Mouse (Mus musculus) adrenal gland (tissue): Measurements from ENCODE around the gene Kcnc1.

ENCODE experiments used
- intact Hi-C: fragments of 180-260 bp; cut with DNase I; formaldehyde crosslinking; loops from one replicate; pipeline ENCODE4 v1.15.1; 2025

Kcnc1 gene

DNA sequence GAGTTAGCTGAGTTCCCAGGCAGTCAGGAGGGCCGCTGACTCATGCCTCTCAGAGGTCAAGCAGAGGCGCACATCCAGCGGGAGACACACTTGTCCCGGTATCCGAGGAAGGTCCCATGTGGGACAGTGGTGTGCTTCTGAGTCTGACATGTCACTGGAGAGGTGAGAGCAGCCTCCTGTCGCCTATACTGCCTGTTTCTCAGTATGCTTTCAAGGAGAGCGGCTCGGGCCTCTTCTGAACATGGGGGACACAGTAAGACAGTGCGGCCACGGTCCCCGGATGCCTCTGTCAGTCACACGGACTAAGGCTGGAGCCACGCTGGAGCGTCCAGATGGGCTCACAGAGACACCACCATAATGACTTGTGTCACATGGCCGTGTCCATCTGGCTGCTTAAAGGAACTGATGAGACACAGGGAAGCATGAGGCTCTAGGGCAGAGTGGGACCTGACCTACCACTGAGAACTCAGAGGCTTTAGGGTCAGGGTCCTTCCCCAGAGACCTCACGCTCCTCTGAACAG lies 21.9 kb downstream of the Kcnc1 start:
- intact Hi-C loops = no loop called here

DNA sequence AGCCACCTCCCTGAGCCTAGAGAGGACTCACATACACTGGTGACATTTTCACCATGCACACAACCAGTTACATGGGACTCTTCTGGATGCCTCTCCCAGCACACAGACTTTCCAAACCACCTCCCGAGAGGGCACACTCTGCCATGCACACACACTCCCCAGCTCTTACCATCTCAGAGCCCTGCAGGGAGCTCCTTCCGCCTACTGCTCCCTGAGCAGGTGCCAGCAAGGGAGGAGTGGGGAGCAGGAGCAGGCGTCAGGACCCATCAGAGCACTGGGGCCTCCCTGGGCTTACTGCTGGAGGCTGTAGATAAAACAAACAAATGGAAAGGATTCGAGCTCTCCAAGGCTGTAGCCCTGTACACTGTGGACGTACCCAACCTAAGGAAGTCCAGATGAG lies 25.2 kb downstream of the Kcnc1 start:
- intact Hi-C loops = no loop called here

DNA sequence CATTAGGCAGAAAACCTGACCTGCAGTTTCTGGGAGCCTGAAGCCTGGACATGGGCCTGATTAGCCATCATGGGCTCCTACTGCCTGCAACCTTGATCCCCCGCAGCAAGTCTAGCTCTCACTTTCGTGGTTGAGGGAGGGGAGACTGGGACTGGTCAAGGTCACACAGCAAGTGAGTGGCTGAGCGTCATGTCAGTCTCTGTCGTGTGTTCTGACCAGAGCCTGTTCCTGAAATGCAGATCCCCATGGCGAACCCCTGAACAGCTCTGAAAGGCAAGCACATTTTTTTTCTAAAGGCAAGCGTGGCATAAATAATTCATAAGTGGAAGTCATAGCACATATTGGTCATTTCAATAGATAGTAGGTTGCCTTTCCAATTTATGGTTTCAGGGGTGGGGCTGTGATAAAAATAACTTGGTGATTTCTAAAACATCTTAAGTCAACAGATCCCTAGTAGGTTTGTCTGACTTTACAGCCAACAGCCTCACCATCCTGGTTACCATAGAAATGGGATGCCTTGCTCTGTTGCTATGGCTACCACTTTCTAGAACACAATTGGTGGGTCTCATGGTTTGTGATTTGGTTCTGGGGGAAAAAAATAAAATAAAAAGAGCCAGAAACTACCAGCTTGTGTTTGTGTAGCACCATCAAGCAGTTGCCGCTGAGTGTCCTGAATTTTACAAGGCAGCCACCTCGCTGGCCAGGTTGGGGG lies 25.9 kb downstream of the Kcnc1 start:
- intact Hi-C loops = no loop called here

DNA sequence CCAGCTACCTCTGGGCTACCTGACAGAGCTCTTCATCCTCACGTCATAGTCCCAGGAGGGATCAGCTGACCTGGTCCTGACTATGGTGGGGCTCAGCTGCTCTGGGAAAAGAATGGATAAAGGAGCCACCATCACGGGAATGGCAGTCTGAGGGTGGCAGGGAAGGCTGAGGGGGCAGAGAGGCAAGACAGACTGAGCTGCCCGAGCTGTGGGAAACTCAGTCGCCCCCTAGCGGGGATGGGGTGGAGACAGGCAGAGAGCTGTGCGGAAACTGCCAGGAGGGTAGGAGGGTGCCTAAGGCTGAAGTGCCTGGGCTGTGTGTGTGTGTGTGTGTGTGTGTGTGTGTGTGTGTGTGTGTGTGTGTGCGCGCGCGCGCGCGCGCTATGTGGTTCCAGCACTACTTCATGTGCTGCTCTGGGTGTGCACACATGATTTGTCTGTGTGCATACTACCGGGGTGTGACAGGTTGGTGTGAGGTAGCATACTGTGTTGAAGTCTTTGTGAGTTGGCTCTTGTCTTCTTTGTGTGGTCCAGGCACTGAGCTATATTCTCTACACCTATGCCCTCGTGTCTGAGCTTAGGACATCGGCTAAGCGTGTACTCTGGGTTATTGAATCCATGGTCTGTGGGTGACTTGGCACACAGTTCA lies 26.6 kb downstream of the Kcnc1 start:
- intact Hi-C loops = no loop called here

DNA sequence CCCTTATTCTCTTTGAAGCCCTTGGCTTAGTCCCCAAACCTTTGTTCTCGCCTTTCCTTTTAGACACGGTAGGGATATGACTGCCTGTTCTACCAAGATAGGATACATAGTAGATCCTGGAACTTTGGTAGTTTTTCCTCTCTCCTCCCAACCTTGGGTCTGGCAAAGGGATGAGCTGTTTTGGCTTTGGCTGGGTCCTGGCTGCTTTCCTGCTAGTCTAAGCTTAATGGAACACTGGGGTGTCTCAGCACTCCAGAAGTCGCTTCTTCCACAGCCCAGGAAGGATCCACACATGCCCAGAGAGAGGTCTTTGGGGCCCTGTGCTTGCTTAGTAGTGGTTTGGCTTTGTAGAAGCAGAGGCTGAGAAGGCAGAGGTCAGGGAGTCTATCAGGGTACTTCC lies 27.7 kb downstream of the Kcnc1 start:
- intact Hi-C loops = no loop called here

DNA sequence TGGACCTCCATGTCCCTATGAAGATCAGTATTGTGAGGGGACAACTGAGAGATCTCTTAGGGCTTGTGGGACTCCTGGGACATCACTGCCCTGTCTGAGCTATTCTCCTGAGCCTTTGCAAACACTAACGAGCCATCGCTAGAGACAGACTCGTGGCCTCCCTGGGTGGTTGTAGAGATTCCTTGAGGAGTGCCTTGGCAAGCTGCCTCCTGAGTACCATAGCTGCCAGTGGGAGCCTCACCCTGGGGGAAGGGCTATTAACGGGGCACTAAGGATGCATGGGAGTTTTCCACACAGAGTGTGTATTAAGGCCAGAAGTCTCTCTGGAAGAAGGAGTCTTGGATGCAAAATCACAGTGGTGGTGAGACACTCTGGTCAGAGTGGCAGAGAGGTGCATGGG lies 28.7 kb downstream of the Kcnc1 start:
- intact Hi-C loops = no loop called here

DNA sequence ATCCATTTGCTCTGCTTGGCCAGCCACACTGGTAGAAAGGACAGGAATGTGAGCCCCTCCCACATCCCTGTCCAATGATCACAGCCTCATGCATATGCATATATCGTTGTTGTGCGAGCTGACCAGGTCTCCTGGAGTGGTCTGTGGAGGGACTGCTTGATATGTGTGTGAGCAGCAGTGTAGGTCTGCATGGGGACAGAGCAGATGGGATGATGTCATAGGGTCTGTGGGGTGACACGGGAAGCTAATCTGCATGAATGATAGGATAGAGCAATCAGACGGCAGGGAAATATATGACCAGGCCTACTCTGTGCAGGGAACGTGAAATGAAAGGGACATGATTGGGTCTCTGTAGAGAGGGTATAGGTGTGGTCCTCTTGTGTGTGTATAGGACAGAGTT lies 37.6 kb downstream of the Kcnc1 start:
- intact Hi-C loops = no loop called here

DNA sequence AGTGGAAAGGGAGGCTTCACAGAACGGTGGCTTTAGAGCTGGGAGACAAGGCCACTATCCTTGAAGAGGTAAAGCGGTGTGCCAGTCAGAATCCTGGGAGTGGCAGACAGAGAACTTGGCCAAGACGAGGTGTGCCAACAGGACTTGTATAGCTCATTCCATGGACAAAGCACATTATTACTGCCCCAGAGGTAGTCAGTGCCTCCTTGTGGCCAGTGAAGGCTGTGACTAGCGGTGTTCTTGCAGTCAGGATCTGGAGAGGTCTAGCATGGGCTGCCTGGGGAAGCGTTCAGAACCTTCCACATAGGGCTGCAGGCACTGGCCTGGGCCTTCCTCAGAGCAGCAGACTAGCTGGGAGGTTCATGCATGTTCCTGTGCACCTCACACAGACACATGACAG lies 39.5 kb downstream of the Kcnc1 start:
- intact Hi-C loops = no loop called here

DNA sequence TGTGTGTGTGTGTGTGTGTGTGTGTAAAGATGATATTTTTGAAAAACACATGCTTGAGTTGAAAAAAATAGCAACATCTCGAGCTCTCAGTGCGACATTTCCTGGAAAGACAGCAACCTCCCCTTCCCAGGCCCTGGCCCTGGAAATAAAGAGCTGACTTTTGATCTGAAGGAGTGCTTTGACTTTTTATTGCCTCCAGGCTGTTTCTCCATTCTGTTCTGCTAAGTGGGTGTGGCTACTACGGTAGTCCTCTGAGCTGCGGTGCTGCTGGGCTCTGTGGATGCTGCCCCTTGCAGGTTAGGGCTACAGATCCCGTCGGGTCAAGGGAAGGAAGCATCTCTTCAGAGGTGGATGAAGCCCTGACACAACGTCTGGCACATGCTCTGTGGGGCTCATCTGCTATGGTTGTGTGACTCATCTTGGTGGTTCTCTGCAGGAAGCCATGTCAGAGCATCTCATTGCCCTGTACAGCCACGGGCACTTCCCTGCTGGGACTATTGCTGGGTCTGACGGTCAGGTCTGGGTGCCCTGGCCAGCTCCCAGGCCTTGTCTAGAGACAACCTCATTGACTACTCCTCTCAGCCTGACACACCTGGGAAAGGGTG lies 42.3 kb downstream of the Kcnc1 start:
- intact Hi-C loops = no loop called here

DNA sequence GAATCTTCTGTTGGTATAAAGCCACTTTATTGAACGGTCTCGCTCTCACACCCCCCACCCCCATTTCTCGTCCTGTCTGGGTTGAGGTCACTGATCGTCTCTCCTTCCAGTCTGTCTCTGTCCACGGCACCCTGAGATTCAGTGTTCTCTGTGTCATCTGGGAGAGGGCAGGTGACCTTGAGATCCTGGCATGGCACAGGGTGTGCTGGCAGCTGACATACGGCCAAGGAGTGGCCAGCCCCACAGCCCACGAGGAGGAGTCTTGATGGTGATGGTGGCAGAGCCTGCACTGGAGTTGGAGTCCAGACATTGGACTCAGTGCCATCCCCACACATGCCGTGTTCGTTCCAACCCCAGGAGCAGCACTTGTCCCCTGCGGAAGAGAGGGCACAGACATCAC lies 46.9 kb downstream of the Kcnc1 start:
- intact Hi-C loops = no loop called here

DNA sequence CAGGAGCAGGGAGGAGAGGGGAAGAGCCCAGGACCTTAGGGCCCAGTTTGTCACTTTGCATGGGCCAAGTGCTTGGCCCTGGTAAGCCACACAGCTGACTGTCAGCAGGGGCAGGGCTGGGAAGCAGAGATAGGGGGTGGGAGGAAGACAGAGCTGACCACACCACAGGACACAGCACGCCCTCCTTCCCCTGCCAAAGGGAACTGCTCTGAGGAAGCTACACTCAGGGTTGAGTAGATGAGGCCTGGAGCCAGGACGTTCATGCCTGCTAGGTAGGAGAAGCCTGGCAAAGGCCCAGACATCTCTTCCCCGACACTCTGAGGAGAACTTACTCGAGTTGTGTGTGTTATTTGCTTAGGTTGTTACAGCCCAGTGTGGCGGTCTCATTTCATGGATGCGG lies 49.6 kb downstream of the Kcnc1 start:
- intact Hi-C loops = no loop called here

DNA sequence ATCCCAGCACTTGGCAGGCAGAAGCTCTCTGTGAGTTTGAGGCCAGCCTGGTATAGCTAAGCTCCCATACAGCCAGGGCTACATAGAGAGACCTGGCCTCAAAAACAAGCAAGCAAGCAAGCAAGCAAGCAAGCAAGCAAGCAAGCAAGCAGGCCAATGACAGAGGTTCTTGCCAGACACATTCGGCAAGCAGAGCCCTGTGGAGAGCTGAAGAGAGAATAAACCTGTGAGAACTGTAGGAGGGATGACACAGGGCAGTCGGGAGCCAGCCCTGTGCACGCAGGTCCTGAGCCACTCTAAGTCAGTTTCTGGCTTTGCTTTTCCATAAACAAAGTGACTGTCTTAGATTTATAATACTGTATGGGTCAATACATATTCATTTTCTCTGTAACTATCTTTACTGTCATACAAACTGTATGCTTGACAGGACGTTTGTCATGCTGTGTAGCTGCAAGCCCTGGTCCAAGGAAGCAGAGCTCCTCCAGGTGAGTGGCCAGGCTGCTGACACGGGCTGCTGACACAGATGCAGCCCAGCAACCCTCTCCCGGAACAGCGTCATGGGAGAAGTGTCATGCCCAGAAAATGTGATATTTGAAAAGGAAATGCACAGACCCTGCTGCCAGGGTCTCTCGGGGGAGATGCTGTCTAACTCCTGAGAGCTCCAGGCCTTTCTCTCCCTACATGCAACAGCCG lies 51.3 kb downstream of the Kcnc1 start:
- intact Hi-C loops = no loop called here

DNA sequence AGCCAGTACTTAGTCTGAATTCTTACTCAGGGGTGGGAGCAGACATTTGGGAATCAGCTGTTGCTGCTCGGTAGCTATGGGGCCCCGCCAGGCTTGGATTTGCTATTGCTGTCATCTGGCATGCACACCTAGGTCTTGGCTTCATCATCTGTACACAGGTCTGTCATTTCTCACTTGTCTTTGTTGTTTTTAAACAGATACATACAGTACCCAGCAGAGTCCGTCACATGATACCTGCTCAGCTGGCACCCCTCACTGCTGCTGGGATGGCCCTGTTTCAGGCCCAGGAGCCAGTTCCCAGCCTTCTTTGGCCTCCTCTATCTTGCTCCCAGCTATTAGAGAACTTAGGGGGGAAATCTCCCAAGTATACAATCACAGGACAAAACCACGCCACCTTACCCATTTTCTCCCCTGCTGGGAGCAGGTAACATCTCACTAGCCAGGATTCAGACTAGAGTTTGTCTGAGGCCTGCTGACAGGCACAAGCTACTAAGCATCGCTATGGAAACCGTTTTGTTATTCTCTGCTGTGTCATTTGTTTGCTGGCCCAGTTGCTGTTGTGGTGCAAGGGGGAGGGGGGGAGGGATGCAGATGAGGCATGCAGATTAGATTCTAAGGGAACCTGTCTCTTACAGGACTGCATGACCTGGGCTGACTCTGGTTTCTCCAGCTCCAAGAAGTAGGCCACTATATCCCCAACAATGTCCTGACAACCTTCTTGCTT lies 52.8 kb downstream of the Kcnc1 start:
- intact Hi-C loops = no loop called here

DNA sequence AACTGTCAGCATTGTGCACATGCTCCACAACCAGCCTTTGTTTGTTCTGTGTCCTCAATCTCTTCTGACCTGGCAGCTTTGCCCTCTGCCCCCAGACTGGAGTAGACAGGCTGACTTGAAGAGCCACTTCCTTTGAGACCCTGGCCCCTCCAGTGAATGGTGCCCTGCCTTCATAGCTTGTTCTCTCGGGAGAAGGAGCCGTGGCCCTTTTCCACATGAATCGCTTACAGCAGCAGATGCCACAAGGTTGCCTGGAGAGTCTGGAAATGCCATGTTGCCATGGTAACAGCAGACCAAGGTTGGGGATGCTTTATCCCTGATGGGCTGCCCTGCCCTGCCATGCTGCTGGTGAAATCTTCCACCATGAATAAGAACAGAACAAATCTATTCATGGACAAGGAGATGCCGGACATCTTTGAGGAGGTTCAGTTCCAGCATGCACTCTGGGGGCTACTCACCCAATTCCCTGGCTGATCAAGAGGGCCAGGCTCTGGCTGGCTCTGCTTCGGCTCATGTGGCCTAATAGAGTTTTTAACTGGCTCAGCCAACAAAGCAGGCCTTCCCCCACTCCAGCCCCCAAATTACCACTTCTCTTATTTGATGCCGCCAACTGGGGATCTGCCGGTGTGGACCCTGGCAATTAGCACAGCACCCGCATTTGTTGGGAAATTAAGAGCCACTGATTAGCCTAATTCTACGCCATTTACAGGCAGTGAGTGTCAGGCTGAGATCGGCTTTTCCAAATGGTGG lies 57.8 kb downstream of the Kcnc1 start:
- intact Hi-C loops = no loop called here

DNA sequence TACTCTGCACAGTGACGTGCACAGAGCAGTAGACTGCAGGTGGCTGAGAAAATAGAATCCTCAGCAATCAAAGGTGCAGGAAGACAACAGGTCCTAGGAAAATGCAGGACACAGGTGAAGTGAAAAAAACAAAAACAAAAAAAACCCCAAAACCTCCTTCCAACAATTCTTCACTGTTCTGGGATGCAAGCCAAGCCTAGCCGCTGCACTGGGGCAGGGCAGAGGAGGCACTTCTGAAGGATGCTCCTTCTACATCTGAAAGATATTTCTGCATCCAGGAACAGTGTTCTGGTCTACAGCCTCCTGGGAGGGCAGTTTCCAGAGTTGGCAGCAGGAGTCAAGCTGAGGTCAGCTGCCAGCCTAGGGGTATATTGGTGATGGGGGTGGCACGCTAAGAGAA lies 61.6 kb downstream of the Kcnc1 start:
- intact Hi-C loops = no loop called here

DNA sequence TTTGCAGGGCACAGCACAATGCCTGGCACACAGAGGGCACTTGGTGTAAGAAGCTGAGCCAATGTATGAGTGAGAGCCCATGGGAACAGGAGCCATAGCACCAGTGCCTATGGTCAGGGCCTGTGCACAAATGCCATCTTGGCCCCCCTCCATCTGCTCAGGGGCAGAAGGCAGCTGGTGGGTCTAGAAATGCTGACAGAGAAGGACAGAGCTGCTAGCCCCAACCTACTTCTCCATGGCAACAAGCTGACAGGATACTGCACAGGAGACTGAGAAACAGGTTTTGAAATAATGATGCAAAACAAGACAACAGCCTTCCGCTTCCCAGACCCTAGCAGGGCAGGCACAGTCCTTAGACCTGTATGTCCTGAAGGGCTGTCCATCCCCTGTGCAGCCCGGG lies 62.9 kb downstream of the Kcnc1 start:
- intact Hi-C loops = no loop called here

DNA sequence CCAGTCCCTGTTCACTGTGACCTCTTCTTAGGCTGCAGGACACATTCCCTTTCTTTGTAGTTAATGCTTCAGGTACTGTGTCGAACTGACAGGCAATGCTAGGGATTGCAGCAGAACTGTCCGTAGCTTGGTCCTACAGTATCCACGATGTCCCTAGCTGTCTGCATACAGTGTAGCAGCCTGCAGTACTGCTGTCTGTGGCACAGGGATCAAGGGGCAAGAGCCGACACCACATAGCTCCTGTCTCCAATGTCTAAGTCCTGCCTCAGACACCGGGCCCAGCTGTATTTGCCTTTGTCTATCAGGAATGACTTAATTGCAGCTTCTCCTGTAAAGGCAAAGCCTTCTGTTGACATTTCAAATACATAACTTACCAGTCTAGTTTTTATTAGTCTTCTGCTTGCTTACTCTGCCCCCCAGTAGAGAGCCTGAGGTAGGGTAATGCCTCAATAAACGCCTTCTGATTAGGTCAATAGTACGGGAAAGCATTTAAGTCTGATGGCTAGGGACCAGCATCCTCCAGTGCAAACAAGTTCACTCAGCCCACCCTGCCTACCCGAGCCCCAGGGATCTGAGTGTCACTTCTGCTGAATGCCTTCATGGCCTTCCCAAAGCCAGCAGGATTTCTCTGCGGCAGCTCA lies 63.4 kb downstream of the Kcnc1 start:
- intact Hi-C loops = no loop called here

DNA sequence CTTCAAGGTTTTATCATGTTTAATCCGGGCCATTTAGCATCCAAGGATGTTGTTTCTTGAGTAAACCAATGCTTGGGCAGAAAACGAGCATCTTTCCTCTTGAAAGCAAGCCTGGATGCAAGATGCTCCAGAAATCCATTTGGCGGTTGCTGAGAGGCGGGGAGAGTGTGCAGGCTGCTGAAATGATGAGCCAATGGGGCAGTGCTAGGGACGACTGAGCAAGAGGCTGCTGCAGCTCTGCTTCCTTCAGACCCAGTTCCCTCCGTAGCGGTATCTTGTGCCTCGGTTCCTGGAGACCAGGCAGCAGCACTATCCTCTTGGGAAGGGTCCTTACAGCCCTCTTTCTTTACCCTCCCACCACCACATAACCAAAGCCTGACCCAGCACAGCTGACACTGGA lies 66.0 kb downstream of the Kcnc1 start:
- intact Hi-C loops = no loop called here

DNA sequence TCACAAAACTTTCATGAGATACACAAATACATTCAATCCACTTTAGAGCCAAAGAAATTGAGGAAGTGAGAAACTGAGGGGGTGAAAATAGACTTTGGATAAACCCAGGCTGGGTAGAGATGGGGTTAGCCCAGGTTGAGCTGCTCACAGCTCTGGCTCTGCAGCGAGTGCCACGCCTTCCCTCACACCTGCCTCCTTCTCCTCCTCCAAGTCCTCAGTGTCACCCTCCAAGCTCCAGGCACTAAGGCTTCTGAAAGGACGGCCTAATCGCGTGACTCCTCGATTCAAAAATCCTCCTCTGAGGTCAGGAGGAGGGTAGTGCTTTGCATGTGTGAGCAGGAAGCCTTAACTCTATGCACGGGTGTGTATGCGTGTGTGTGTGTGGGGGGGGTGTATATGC lies 66.8 kb downstream of the Kcnc1 start:
- intact Hi-C loops = no loop called here

DNA sequence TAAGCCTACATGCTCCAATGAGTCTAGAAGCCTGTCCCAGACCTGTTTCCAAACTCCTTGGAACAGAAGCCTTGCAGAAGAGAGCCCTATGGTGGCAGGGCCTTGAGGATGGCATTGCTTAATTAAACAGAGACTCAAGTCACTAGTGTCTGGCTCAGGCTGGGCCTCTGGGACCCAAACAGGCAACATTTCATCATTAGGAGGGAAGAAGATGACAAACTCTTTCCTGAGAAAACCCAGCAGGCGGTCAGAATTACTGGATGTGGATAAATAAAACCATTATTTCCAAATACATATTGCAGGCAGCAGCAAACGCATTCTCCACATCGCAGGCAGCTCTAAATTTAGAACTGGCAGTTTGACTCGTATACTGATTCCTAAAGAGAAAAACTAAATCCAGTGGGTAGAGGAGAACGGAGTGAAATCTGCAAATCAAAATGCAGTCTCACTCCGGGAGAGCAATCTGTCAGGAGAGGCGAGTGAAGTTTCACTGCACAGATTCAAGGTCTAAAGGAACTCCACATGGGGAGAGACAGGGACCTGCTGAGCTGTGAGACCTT lies 70.2 kb downstream of the Kcnc1 start:
- intact Hi-C loops = no loop called here
